Mouse (Mus musculus): ENCODE measurements at regions not wholly inside any gene's neighbourhood (a gene's known extent, or its start where the extent isn't known, plus 50 kb on each side); places are given as distances from the start of the nearest gene placed in this dataset.

- TF ChIP-seq POLR2A (IDR thresholded peaks at IDR 0.05; ENCODE audit: extremely low read depth, insufficient read depth, low read length) (no peak), CTCF (IDR thresholded peaks at IDR 0.05; ENCODE audit: extremely low read depth, insufficient read depth, low read length) (no peak)
These were observed 330.5 kb downstream of the Kcns3 start for GRCm38 (mm10) chr12:10820335-10820734.
